Mouse (Mus musculus) MEL (cell line): Measurements from ENCODE around the gene Ctsa.
A peak's percentile ranks its signal among the peaks of the same experiment; 100 is the strongest.

Source experiments
- CTCF ChIP-seq, 3 experiments: IDR thresholded peaks in 2 of 3; conservative IDR thresholded peaks in 1 of 3; 2 replicates each; pipeline ENCODE4 v1.5.1; 2011 to 2012; ENCODE audit warnings: low read length in 3 of 3, low read depth in 2 of 3, mild to moderate bottlenecking in 2 of 3, improper control_type of control experiment in 1 of 3, inconsistent platforms in 1 of 3, mixed read lengths in 1 of 3, moderate library complexity in 1 of 3; ENCODE audit not compliant: control insufficient read depth in 1 of 3, insufficient read depth in 1 of 3, poor library complexity in 1 of 3, severe bottlenecking in 1 of 3
- ETS1 ChIP-seq: IDR thresholded peaks from 2 replicates; pipeline ENCODE4 v1.6.1; 2012; ENCODE audit warnings: low read depth, mild to moderate bottlenecking, inconsistent platforms, low read length, improper control_type of control experiment, moderate library complexity
- MAZ ChIP-seq: IDR thresholded peaks from 2 replicates; pipeline ENCODE4 v1.6.1; 2012; ENCODE audit warnings: low read depth, mild to moderate bottlenecking, inconsistent platforms, low read length, improper control_type of control experiment
- NELFE ChIP-seq: IDR thresholded peaks from 2 replicates; pipeline ENCODE4 v1.6.1; 2011; ENCODE audit warnings: low read depth, low read length, improper control_type of control experiment
- POLR2A ChIP-seq, 2 experiments: IDR thresholded peaks; 2 replicates each; pipeline ENCODE4 v1.6.1; 2011 to 2012; ENCODE audit warnings: low read length in 2 of 2, mild to moderate bottlenecking in 2 of 2, control low read depth in 1 of 2, improper control_type of control experiment in 1 of 2, low read depth in 1 of 2, moderate library complexity in 1 of 2; ENCODE audit not compliant: control insufficient read depth in 1 of 2, insufficient read depth in 1 of 2, poor library complexity in 1 of 2
- POLR2AphosphoS2 ChIP-seq: IDR thresholded peaks from 2 replicates; pipeline ENCODE4 v1.6.1; 2011; ENCODE audit warnings: low read length, improper control_type of control experiment
- SMC3 ChIP-seq: IDR thresholded peaks from 2 replicates; pipeline ENCODE4 v1.6.1; 2011; ENCODE audit warnings: low read depth, low read length, improper control_type of control experiment
- TCF12 ChIP-seq: IDR thresholded peaks from 2 replicates; pipeline ENCODE4 v1.6.1; 2014; ENCODE audit warnings: low read depth, mild to moderate bottlenecking, inconsistent platforms, low read length, improper control_type of control experiment, moderate library complexity
- ZC3H11A ChIP-seq: IDR thresholded peaks from 2 replicates; pipeline ENCODE4 v1.6.1; 2012; ENCODE audit warnings: low read depth, mild to moderate bottlenecking, inconsistent platforms, low read length, improper control_type of control experiment
- ZMIZ1 ChIP-seq: IDR thresholded peaks from 2 replicates; pipeline ENCODE4 v1.6.1; 2012; ENCODE audit warnings: low read depth, mild to moderate bottlenecking, inconsistent platforms, low read length, improper control_type of control experiment, moderate library complexity
- ZNF384 ChIP-seq: IDR thresholded peaks from 2 replicates; pipeline ENCODE4 v1.6.1; 2012; ENCODE audit warnings: low read depth, mild to moderate bottlenecking, inconsistent platforms, low read length, improper control_type of control experiment

DNA sequence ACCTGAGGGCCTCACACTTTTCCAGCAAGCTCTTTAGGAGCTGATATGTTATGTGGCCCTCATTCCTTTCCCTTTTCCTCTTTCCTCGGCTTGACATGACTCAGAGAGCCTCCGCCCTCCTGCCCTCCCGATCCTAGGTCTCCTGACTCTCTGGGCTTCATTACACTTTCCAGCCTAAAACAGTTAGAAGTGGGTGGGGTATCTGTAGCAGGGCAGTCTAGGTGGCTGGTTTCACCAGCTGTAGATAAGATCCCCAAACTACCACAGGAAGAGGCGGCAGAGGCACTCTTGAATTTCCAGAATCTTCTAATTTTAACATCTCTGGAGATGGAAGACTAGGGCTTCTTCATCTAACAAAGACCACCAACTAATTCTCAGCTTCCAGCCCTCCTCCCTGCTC lies 31.9 kb downstream of the Ctsa start:
- TF ChIP-seq CTCF (IDR thresholded peaks at IDR 0.05 in 2 of 3, conservative IDR thresholded peaks at IDR 0.05 in 1 of 3; ENCODE audit: control insufficient read depth in 1 of 3, insufficient read depth in 1 of 3, low read depth in 2 of 3, low read length in 3 of 3, poor library complexity in 1 of 3, severe bottlenecking in 1 of 3), result no peak
- no peak for TF ChIP-seq ZC3H11A
- no peak for TF ChIP-seq POLR2A (IDR thresholded peaks at IDR 0.05; ENCODE audit: control insufficient read depth in 1 of 2, insufficient read depth in 1 of 2, low read depth in 1 of 2, low read length in 2 of 2, poor library complexity in 1 of 2)
- TF ChIP-seq NELFE, result no peak
- TF ChIP-seq SMC3, result 0 out of 2 replicates have a peak, but pooled peaks have one; percentile 6
- TF ChIP-seq TCF12, result no peak
- peak; percentile 73 for TF ChIP-seq ETS1
- no peak for TF ChIP-seq MAZ
- TF ChIP-seq ZMIZ1, result no peak
- no peak for TF ChIP-seq ZNF384
- TF ChIP-seq POLR2AphosphoS2, result no peak
